Mouse (Mus musculus): Measurements from ENCODE around the gene Plscr4.

DNA sequence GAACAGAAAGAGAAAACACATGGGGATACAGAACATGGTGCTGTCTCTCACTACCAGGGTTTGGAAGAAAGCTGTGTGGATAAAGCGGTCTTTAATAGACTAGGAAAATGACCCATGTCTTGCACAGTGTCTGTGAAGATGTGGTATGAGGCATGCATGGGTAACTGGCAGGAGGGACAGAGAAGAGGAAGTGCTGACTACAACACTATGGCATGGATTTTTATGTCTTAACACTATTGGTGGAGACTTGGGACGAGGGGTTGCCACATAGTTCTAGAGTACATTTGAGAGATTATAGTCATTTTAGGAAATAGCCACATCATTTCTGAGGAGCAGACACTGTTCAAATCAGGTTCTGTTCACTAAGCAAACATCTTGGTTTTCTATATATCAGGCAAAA lies 16.0 kb downstream of the Plscr4 start:
- TF ChIP-seq CTCF (IDR thresholded peaks at IDR 0.05; ENCODE audit: borderline replicate concordance, control insufficient read depth, extremely low read depth, insufficient read depth, low read length, poor library complexity), result no peak
- no peak for TF ChIP-seq POLR2A (IDR thresholded peaks at IDR 0.05; ENCODE audit: control insufficient read depth, extremely low read depth, insufficient read depth, low read length, poor library complexity)

Data from thymus, adult 2 months (tissue).